Mouse (Mus musculus): ENCODE data around the gene Pip5k1c. TPM values are rescaled to one million over a fixed set of nuclear protein-coding genes. Genes with fewer than 3 reads are reported as not detected.

The Pip5k1c gene
- polyA plus RNA-seq, 1 experiment from 2014 or later, result 97.2 TPM

DNA sequence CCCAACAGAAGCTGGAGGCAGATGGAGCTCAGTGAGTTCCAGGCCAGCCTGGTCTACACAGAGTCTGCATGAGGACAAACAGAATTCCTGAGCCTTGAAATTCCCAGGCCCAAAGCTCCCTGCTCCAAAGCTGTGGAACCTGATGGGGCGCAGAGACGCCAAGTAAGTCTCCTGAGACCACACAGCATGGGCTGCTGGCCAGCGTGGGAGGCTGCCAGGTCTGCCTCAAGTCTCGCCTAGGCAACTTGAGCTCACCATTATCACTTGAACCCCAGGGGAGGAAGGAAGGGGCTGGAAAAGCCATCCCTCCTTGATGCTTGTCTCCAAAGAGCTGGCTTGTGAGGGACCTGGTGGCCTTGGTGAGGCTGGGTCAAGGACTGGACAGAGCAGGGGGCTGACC is 37.2 kb downstream of the Pip5k1c start:
- Histone ChIP-seq H3K9me3 (no peaks in the 10 kb centered on the region), H3K27me3 (peaks cover 39% of the 10 kb centered on the region), H3K27ac (no peak overlapping the region), H3K4me2 (no peak overlapping the region), H3K9ac (peak overlapping the region; percentile 35; the same call in 1 of the 2 replicates), H3K4me1 (replicated peaks) (peaks cover 9% of the 10 kb centered on the region; the same call in 1 of the 2 replicates), H3K36me3 (peaks cover 34% of the 10 kb centered on the region), H3K4me3 (no peak overlapping the region)
- no peak for ATAC-seq (ENCODE audit: low FRiP score)
- WGBS, result 71% methylated on average over 4 of the region's 4 CpGs

DNA sequence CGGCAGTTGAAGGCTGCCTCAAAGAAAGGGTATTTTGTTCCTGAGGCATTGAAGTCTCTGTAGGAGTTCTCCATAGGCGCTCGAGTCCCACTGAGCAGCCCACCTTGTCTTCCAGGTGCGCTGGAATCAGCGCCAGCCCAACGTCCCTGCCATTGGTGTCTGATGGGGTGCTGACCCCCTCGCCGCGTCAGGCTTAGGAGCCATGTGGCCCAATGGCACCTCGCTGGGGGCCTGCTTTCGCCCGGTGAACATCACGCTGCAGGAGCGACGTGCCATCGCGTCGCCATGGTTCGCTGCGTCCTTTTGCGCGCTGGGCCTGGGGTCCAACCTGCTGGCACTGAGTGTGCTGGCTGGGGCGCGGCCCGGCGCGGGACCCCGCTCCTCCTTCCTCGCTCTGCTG is 39.5 kb downstream of the Pip5k1c start:
- ATAC-seq (ENCODE audit: low FRiP score), result no peak
- Histone ChIP-seq H3K9ac (peak overlapping the region; percentile 13; the same call in 1 of the 2 replicates), H3K27me3 (peaks cover 44% of the 10 kb centered on the region), H3K36me3 (peaks cover 11% of the 10 kb centered on the region), H3K27ac (no peak overlapping the region), H3K9me3 (no peaks in the 10 kb centered on the region), H3K4me2 (no peak overlapping the region), H3K4me1 (replicated peaks) (peaks cover 15% of the 10 kb centered on the region), H3K4me3 (0 out of 2 replicates have a peak overlapping the region, but pooled peaks have one; percentile 7)
- WGBS, result 11% methylated on average over 29 of the region's 29 CpGs

DNA sequence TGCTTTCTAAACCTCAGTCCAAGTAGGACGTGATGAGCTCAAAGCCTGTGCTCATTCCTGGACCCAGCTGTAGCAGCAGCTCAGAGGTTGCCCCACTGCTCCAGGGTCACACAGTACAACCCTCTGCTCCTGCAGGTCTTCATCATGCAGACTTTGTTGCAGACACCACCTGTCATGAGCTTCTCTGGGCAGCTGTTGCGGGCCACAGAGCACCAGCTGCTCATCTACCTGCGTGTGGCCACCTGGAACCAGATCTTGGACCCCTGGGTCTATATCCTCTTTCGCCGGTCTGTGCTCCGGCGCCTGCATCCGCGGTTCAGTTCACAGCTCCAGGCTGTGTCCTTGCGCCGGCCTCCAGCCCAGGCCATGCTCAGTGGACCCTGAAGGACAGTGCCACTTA is 41.6 kb downstream of the Pip5k1c start:
- 68% methylated on average over 11 of the region's 11 CpGs for WGBS
- no peak overlapping the region for H3K4me3 ChIP-seq
- ATAC-seq (ENCODE audit: low FRiP score), result no peak
- H3K9me3 ChIP-seq, result no peaks in the 10 kb centered on the region
- no peaks in the 10 kb centered on the region for H3K36me3 ChIP-seq
- H3K4me2 ChIP-seq, result no peak overlapping the region
- no peak overlapping the region for H3K27ac ChIP-seq
- H3K27me3 ChIP-seq, result peaks cover 60% of the 10 kb centered on the region
- no peak overlapping the region for H3K9ac ChIP-seq
- H3K4me1 ChIP-seq (replicated peaks), result peaks cover 12% of the 10 kb centered on the region

DNA sequence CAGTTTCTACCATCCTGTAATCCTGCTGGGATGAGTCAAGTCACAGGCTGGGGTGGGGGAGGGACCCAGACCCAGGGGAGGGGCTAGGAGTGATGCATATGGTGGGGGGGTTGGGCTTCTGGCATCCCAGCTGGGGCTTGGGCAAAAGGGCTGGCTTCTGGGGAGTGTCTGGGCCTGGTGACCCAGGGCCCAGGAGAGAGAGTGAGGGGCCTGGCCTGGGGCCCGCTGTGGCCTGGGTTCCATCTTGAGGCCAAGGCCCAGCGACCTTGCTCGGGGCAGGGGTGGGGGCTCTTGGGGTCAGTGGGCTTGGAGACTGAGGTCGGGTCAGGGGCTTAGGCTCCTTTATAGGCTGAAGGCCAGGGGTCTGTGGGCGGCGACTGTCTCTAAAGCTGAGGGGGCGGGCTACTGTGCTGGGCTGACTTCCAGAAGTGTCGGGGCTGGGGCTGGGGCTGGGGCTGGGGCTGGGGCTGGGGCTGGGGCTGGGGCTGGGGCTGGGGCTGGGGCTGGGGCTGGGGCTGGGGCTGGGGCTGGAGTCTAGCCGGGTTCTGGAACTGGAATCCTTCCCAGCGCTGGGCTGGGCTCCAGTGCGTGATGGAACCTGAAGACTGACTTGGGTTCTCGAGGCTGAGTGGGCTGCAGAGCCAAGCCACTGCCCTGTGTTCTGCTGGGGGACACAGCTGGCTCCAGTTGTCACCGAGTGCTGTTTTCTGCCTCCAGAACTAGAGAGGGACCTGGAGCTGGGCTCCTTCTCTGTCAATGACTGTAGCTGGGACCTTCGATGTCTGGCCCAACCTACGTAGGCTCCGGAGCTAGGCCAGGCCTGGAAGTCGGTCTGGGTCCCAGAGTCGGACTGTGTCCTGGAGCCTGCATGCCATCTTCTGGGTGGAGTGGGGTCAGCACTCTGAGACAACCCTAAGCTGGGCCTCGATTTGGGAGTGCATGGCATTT is 42.9 kb downstream of the Pip5k1c start:
- no peaks in the 10 kb centered on the region for H3K36me3 ChIP-seq
- H3K4me1 ChIP-seq (replicated peaks), result peaks cover 12% of the 10 kb centered on the region
- ATAC-seq (ENCODE audit: low FRiP score), result no peak
- no peak overlapping the region for H3K4me3 ChIP-seq
- no peak overlapping the region for H3K4me2 ChIP-seq
- no peaks in the 10 kb centered on the region for H3K9me3 ChIP-seq
- 41% methylated on average over 15 of the region's 19 CpGs for WGBS
- H3K9ac ChIP-seq, result 0 out of 2 replicates have a peak overlapping the region, but pooled peaks have one; percentile 19
- H3K27me3 ChIP-seq, result peaks cover 63% of the 10 kb centered on the region
- H3K27ac ChIP-seq, result no peak overlapping the region

DNA sequence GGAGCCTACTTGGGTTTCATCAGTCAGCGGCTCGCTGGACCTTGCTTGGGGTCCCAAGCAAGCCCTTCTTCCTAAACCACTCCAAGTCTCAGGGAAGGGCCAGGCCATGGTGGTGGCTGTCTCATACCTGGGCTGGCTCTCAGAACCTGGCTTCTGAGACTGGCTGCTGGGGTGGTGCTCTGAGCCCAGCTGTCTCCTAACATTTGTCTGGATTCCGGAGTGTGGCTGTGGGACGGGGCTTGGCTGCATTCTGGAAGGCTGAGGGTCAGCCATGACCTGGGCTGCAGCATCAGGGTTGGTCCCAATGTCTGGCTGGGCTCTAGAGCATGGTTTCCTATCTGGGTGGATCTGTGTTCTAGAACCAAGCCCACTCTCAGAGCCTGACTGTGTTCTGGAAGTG is 43.8 kb downstream of the Pip5k1c start:
- peaks cover 69% of the 10 kb centered on the region for H3K27me3 ChIP-seq
- H3K27ac ChIP-seq, result no peak overlapping the region
- H3K36me3 ChIP-seq, result no peaks in the 10 kb centered on the region
- H3K9me3 ChIP-seq, result no peaks in the 10 kb centered on the region
- ATAC-seq (ENCODE audit: low FRiP score), result no peak
- H3K4me3 ChIP-seq, result no peak overlapping the region
- WGBS, result 93% methylated on average over 4 of the region's 4 CpGs
- peaks cover 12% of the 10 kb centered on the region for H3K4me1 ChIP-seq (replicated peaks)
- H3K4me2 ChIP-seq, result no peak overlapping the region
- H3K9ac ChIP-seq, result no peak overlapping the region

DNA sequence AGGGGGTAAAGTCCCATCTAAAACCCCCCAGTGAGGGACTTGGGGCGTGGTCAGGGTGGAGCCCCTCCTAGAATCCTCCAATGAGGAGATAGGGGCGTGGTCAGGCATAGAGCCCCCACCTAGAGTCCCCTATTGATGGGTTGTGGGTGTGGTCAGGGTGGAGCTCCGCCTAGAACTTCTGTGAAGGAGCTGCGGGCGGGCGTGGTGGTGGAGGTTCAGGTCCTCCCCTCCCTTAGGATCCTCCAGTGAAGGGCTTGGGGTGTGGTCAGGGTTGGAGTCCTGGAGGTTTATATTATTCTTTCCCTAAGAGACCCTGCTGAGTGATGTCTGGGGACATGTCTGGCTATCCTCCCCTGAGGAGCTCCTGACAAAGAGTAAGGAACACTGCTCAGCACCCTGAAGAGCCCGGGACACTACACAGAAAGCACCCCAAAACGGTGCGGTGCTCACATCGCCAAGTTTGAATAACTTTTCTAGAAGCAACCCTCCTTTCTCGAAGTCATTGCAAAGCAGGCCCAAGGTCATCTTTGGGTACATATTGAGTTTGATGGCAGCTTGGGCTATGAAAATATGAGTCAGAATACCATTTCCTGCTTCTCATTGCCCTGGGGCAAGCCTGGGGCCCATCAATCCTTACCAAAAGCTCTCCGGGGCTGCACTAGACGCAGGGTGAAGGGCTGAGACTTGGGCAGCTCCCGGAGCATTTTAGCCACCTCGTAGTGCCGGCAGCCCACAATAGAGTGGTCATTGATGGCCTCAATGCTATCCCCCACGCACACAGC is 48.0 kb downstream of the Pip5k1c start:
- Histone ChIP-seq H3K4me3 (no peak overlapping the region), H3K36me3 (no peaks in the 10 kb centered on the region), H3K4me1 (replicated peaks) (peaks cover 8% of the 10 kb centered on the region), H3K9me3 (no peaks in the 10 kb centered on the region), H3K27ac (no peak overlapping the region), H3K27me3 (peaks cover 79% of the 10 kb centered on the region), H3K9ac (no peak overlapping the region), H3K4me2 (no peak overlapping the region)
- 34% methylated on average over 17 of the region's 17 CpGs for WGBS
- ATAC-seq (ENCODE audit: low FRiP score), result no peak

GRCm38 (mm10) chr10:81341333-81341949 is 48.7 kb downstream of the Pip5k1c start:
- Histone ChIP-seq H3K9me3 (no peaks in the 10 kb centered on the region), H3K9ac (no peak overlapping the region), H3K27ac (no peak overlapping the region), H3K36me3 (no peaks in the 10 kb centered on the region), H3K27me3 (peaks cover 86% of the 10 kb centered on the region), H3K4me3 (no peak overlapping the region), H3K4me2 (no peak overlapping the region), H3K4me1 (replicated peaks) (peaks cover 10% of the 10 kb centered on the region)
- 36% methylated on average over 16 of the region's 16 CpGs for WGBS
- ATAC-seq (ENCODE audit: low FRiP score), result no peak

GRCm38 (mm10) chr10:81342686-81343505 is 50.1 kb downstream of the Pip5k1c start, which contains the start of gene Gipc3:
TSS of gene Gipc3 (minus strand) at chr10:81343266.
- H3K9me3 ChIP-seq, result no peaks in the 10 kb centered on the region
- H3K4me1 ChIP-seq (replicated peaks), result peaks cover 18% of the 10 kb centered on the region
- H3K27me3 ChIP-seq, result peaks cover 88% of the 10 kb centered on the region
- H3K4me3 ChIP-seq, result peak within 1 kb of the TSS; percentile 46
- 8% methylated on average over 55 of the region's 67 CpGs for WGBS
- no peak within 1 kb of the TSS for H3K27ac ChIP-seq
- H3K36me3 ChIP-seq, result no peaks in the 10 kb centered on the region
- peak within 1 kb of the TSS; percentile 67 for H3K9ac ChIP-seq
- ATAC-seq (ENCODE audit: low FRiP score), result no peak
- H3K4me2 ChIP-seq, result peak within 1 kb of the TSS; percentile 66

DNA sequence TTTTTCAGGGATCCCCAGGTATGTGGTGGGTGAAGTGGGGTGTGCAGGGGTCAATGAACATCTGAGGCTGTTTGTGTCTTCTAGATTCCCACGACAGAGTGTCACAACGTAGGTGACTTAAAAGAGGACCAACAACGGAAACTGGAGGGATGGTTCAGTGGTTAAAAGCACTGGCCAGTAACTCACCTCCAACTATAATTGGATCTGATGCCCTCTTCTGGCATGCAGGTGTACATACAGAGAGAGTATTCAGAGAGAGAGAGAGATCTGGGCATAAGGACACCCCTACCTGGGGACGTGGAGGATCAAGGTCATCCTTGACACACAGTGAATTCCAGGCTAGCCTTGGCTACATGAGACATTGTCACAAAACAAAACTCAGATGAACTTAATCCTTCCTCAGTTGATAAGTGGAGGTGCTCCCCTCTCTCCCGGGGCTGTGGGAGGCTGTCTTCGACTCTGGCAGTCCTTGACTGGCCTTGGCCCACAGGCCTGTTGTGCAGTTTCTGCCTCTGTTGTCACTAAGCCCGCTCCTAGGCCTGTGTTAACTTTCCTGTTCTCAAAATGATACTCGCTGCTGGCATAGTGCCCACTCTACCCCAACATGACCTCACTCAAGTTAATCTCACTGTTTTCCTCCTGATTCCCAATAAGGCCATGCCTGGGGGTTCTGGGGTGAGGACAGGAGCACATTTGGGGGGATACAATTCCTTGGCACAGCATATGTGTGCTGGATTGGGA is 51.8 kb downstream of the Pip5k1c start:
- no peaks in the 10 kb centered on the region for H3K36me3 ChIP-seq
- peaks cover 28% of the 10 kb centered on the region for H3K4me1 ChIP-seq (replicated peaks)
- no peak for ATAC-seq (ENCODE audit: low FRiP score)
- no peaks in the 10 kb centered on the region for H3K9me3 ChIP-seq
- WGBS, result 59% methylated on average over 8 of the region's 8 CpGs
- H3K27ac ChIP-seq, result no peak overlapping the region
- H3K9ac ChIP-seq, result no peak overlapping the region
- no peak overlapping the region for H3K4me3 ChIP-seq
- no peak overlapping the region for H3K4me2 ChIP-seq
- H3K27me3 ChIP-seq, result peaks cover 92% of the 10 kb centered on the region

DNA sequence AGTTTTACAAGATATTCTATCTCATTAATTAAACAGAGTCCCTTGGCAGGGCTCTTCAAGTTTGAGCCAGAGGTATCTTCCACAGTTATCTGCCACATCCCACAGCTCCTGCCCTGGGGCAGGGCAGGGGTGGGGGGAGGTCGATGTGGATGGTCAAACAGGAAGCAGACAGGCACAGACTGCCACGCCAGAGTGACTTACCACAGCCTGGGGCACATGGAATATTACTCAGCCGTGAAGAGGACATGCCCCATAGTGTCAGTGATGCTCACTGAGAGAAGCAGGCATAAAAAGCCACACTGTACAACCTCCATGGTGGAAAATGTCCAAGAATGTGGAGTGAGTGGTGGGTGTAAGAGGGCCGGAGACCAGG is 52.4 kb downstream of the Pip5k1c start:
- Histone ChIP-seq H3K9me3 (no peaks in the 10 kb centered on the region), H3K27me3 (peaks cover 88% of the 10 kb centered on the region), H3K4me3 (no peak overlapping the region), H3K4me2 (no peak overlapping the region), H3K27ac (no peak overlapping the region), H3K4me1 (replicated peaks) (peaks cover 32% of the 10 kb centered on the region), H3K36me3 (no peaks in the 10 kb centered on the region), H3K9ac (no peak overlapping the region)
- no peak for ATAC-seq (ENCODE audit: low FRiP score)
- WGBS, result 91% methylated on average over 4 of the region's 4 CpGs

- Histone ChIP-seq H3K27me3 (peaks cover 74% of the 10 kb centered on the region), H3K9ac (peak overlapping the region; percentile 61), H3K4me3 (peak overlapping the region; percentile 31), H3K9me3 (no peaks in the 10 kb centered on the region), H3K4me1 (replicated peaks) (peaks cover 32% of the 10 kb centered on the region), H3K4me2 (peak overlapping the region; percentile 53), H3K36me3 (no peaks in the 10 kb centered on the region), H3K27ac (no peak overlapping the region)
- no peak for ATAC-seq (ENCODE audit: low FRiP score)
- WGBS, result 10% methylated on average over 55 of the region's 55 CpGs
These were observed 53.8 kb downstream of the Pip5k1c start for GRCm38 (mm10) chr10:81346453-81347067.

Measured in hindbrain, embryonic 13.5 days (tissue).